Mouse (Mus musculus) midbrain, postnatal 0 days (tissue): Measurements from ENCODE around the gene Il11ra2. TPM values are rescaled to one million over a fixed set of nuclear protein-coding genes. Genes with fewer than 3 reads are reported as not detected.
"Not testable (repeated sequence)": the region's sequence is repeated elsewhere in the genome, so short reads cannot be mapped to it uniquely, and the experiment has no call there.

Experiments
- ATAC-seq: fragments of 200-750 bp; cut with Nextera tagmentation; 2 replicates; pipeline ENCODE4 v1.8.0; 2017; ENCODE audit warnings: moderate number of reproducible peaks, mild to moderate bottlenecking, moderate TSS enrichment, moderate library complexity; ENCODE audit not compliant: low FRiP score
- DNase-seq: peaks from one replicate; pipeline ENCODE4 v3.0.0-alpha.2; 2015; ENCODE audit warnings: low spot score
- H3K27ac ChIP-seq: fragments of 300-500 bp; sonication (generic); 2 replicates; pipeline ENCODE4 v1.5.1; 2014; ENCODE audit warnings: low read depth, mild to moderate bottlenecking, low read length, mixed read lengths
- H3K27me3 ChIP-seq: fragments of 300-500 bp; sonication (generic); 2 replicates; pipeline ENCODE4 v1.6.1; 2014; ENCODE audit warnings: low read length, control low read depth, mixed read lengths; ENCODE audit not compliant: insufficient read depth
- H3K36me3 ChIP-seq: fragments of 300-500 bp; sonication (generic); 2 replicates; pipeline ENCODE4 v1.6.1; 2014; ENCODE audit warnings: low read length, control low read depth, mixed read lengths; ENCODE audit not compliant: insufficient read depth
- H3K4me1 ChIP-seq: fragments of 300-500 bp; sonication (generic); 2 replicates; pipeline ENCODE4 v1.6.1; 2014; ENCODE audit warnings: mild to moderate bottlenecking, control low read depth, antibody characterized with exemption, low read length, mixed read lengths; ENCODE audit not compliant: insufficient read depth
- H3K4me2 ChIP-seq: fragments of 300-500 bp; sonication (generic); 2 replicates; pipeline ENCODE4 v1.6.1; 2014; ENCODE audit warnings: low read depth, mild to moderate bottlenecking, low read length, mixed read lengths; ENCODE audit not compliant: poor library complexity, severe bottlenecking
- H3K4me3 ChIP-seq: fragments of 300-500 bp; sonication (generic); 2 replicates; pipeline ENCODE4 v1.5.1; 2014; ENCODE audit warnings: low read depth, mild to moderate bottlenecking, low read length, moderate library complexity
- H3K9ac ChIP-seq: fragments of 300-500 bp; sonication (generic); replicated peaks from 2 replicates; pipeline ENCODE4 v1.6.1; 2014; ENCODE audit warnings: mild to moderate bottlenecking, low read length, moderate library complexity, mixed read lengths; ENCODE audit not compliant: poor library complexity, severe bottlenecking
- H3K9me3 ChIP-seq: fragments of 300-500 bp; sonication (generic); 2 replicates; pipeline ENCODE4 v1.6.1; 2016; ENCODE audit warnings: low read length, control low read depth
- WGBS: fragments of 180-500 bp; shearing (Covaris S2); extraction: QIAGEN DNeasy Blood & Tissue Kit; methylation state at CpG from one replicate; pipeline ENCODE4 v1.1.7; 2014; 5-methylcytosine and 5-hydroxymethylcytosine counted together
- polyA plus RNA-seq: library from polyadenylated mRNA; unstranded; fragments of >200 nt; fragmentation: Nextera tagmentation; extraction: Ambion mirVana; gene quantifications from 2 replicates; pipeline ENCODE4 v1.2.1, GENCODE M21; 2015
- total RNA-seq: library from RNA; depleted of rRNA; stranded (reverse); fragments of >200 nt; gene quantifications from 2 replicates; pipeline ENCODE4 v1.2.3, GENCODE M21; 2014; rRNA removed

Il11ra2 gene
- 0.27 TPM in 1 of 2 replicates, not detected in the other for total RNA-seq
- 0.16 TPM in 1 of 2 replicates, not detected in the other for polyA plus RNA-seq

GRCm38 (mm10) chr4:42661793-42662192 lies at the start of gene Il11ra2:
Gene Il11ra2, minus strand, starts transcription at chr4:42661893.
- H3K9ac ChIP-seq, ATAC-seq, H3K4me2 ChIP-seq, H3K4me1 ChIP-seq, H3K4me3 ChIP-seq, H3K9me3 ChIP-seq, DNase-seq, H3K36me3 ChIP-seq, H3K27ac ChIP-seq, H3K27me3 ChIP-seq: not testable (repeated sequence)
- no CpG with 5 or more reads among the region's 3 CpGs for WGBS

- peak; percentile 58; the same call in 1 of the 2 replicates for ATAC-seq
- H3K27me3 ChIP-seq, H3K27ac ChIP-seq, H3K4me1 ChIP-seq, H3K9me3 ChIP-seq, H3K36me3 ChIP-seq, H3K4me3 ChIP-seq, H3K4me2 ChIP-seq, H3K9ac ChIP-seq, DNase-seq: not testable (repeated sequence)
- no CpG with 5 or more reads among the region's 18 CpGs for WGBS
Observed at GRCm38 (mm10) chr4:42682183-42682524, 20.5 kb upstream of the Il11ra2 start.

- no CpG with 5 or more reads among the region's 66 CpGs for WGBS
- H3K9ac ChIP-seq, DNase-seq: not testable (repeated sequence)
Observed at GRCm38 (mm10) chr4:42681473-42682182, 19.9 kb upstream of the Il11ra2 start.

GRCm38 (mm10) chr4:42680374-42681356 lies 19.0 kb upstream of the Il11ra2 start:
- H3K27ac ChIP-seq, H3K4me1 ChIP-seq, H3K36me3 ChIP-seq, H3K4me3 ChIP-seq, H3K9me3 ChIP-seq, H3K9ac ChIP-seq, ATAC-seq, H3K4me2 ChIP-seq, H3K27me3 ChIP-seq, DNase-seq: not testable (repeated sequence)
- no CpG with 5 or more reads among the region's 32 CpGs for whole genome bisulfite sequencing

More at GRCm38 (mm10) chr4:42681473-42682182, 19.9 kb upstream of the Il11ra2 start:
- peak; percentile 63; the same call in 1 of the 2 replicates for ATAC-seq
- not testable (repeated sequence) for H3K4me1 ChIP-seq, H3K9me3 ChIP-seq, H3K36me3 ChIP-seq, H3K27me3 ChIP-seq, H3K27ac ChIP-seq, H3K4me2 ChIP-seq, H3K4me3 ChIP-seq

- H3K27ac ChIP-seq, H3K9ac ChIP-seq, H3K27me3 ChIP-seq, ATAC-seq, H3K36me3 ChIP-seq, H3K4me1 ChIP-seq, H3K4me3 ChIP-seq, H3K4me2 ChIP-seq, H3K9me3 ChIP-seq, DNase-seq: not testable (repeated sequence)
- no CpG with 5 or more reads among the region's 7 CpGs for WGBS
Observed at GRCm38 (mm10) chr4:42679365-42679764, 17.7 kb upstream of the Il11ra2 start.

- not testable (repeated sequence) for H3K36me3 ChIP-seq, DNase-seq, ATAC-seq, H3K27ac ChIP-seq, H3K4me2 ChIP-seq, H3K9ac ChIP-seq, H3K4me1 ChIP-seq, H3K4me3 ChIP-seq, H3K27me3 ChIP-seq, H3K9me3 ChIP-seq
- no CpG with 5 or more reads among the region's 4 CpGs for WGBS
Observed at GRCm38 (mm10) chr4:42675415-42675814, 13.7 kb upstream of the Il11ra2 start.

- ATAC-seq, H3K4me1 ChIP-seq, H3K9me3 ChIP-seq, H3K36me3 ChIP-seq, H3K9ac ChIP-seq, H3K4me2 ChIP-seq, H3K27me3 ChIP-seq, H3K4me3 ChIP-seq, DNase-seq, H3K27ac ChIP-seq: not testable (repeated sequence)
- WGBS, result no CpG with 5 or more reads among the region's 9 CpGs
Observed at GRCm38 (mm10) chr4:42654951-42655350, 6.7 kb downstream of the Il11ra2 start, which contains the start of gene Ccl27b. Gene Ccl27b, plus strand, starts transcription at chr4:42655251.

- DNase-seq, H3K27me3 ChIP-seq, H3K36me3 ChIP-seq, H3K4me2 ChIP-seq, H3K27ac ChIP-seq, H3K4me3 ChIP-seq, H3K4me1 ChIP-seq, H3K9me3 ChIP-seq, H3K9ac ChIP-seq, ATAC-seq: not testable (repeated sequence)
- WGBS, result no CpG with 5 or more reads among the region's 8 CpGs
Observed at GRCm38 (mm10) chr4:42629419-42629818, 32.3 kb downstream of the Il11ra2 start, which contains the start of gene Gm2564. Gene Gm2564, plus strand, starts transcription at chr4:42629719.
